Mouse (Mus musculus) erythroblast, embryonic 14.5 days (primary cell): ENCODE measurements around the gene Olfr960.

ENCODE experiments used
- GATA1 ChIP-seq: IDR thresholded peaks from 2 replicates; pipeline ENCODE4 v1.6.1; 2012; ENCODE audit warnings: low read length, inconsistent platforms, mixed read lengths
- TAL1 ChIP-seq: IDR thresholded peaks from 3 replicates; pipeline ENCODE4 v1.6.1; 2012; ENCODE audit warnings: low read length, inconsistent platforms, mixed read lengths

DNA sequence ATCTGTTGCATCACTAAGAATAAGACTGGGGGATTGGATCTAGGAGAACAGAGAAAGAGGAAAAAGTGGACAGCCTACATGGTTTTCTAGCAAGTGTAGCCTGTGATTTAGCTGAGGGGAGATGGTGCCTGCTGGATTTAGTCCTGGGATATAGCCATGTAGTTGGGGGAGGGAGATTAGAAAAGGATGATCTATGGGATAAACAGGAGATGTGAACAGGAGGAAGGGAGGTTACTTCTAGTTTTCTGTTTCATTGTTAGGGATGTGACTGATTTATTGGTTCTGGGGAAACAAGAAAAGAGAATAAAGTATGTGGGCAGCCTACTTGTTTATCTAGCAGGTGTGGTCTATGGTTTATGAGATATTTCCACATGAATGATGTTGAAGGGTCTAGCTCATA lies 12.7 kb upstream of the Olfr960 start:
- TF ChIP-seq TAL1 (no peak), GATA1 (no peak)
